Mouse (Mus musculus): ENCODE results near the gene Col4a2.

The Col4a2 gene

GRCm38 (mm10) chr8:11382059-11382810 lies 69.6 kb downstream of the Col4a2 start:
- in situ Hi-C loops (cut with MboI, MseI) = loop anchor here in 1 of 2 experiments (25.0 kb wide), 1 partner anchor 1205 kb away; no protein-coding TSS in a partner anchor

GRCm38 (mm10) chr8:11382933-11383332 lies 70.3 kb downstream of the Col4a2 start:
- in situ Hi-C loops (cut with MboI, MseI) = loop anchor here in 1 of 2 experiments (25.0 kb wide), 1 partner anchor 1204 kb away; no protein-coding TSS in a partner anchor

- in situ Hi-C loops (cut with MboI, MseI) = loop anchor here in 1 of 2 experiments (25.0 kb wide), 1 partner anchor 1204 kb away; no protein-coding TSS in a partner anchor
These were observed 70.8 kb downstream of the Col4a2 start for GRCm38 (mm10) chr8:11383379-11383778.

- in situ Hi-C loops (cut with MboI, MseI) = loop anchor here in 1 of 2 experiments (25.0 kb wide), 1 partner anchor 1202 kb away; no protein-coding TSS in a partner anchor
These were observed 72.2 kb downstream of the Col4a2 start for GRCm38 (mm10) chr8:11384841-11385240.

- in situ Hi-C loops (cut with MboI, MseI) = loop anchor here in 1 of 2 experiments (25.0 kb wide), 1 partner anchor 1202 kb away; no protein-coding TSS in a partner anchor
These were observed 72.8 kb downstream of the Col4a2 start for GRCm38 (mm10) chr8:11385272-11385905.

GRCm38 (mm10) chr8:11387282-11387681 lies 74.7 kb downstream of the Col4a2 start:
- in situ Hi-C loops (cut with MboI, MseI) = loop anchor here in 1 of 2 experiments (25.0 kb wide), 1 partner anchor 1200 kb away; no protein-coding TSS in a partner anchor

GRCm38 (mm10) chr8:11389275-11390050 lies 76.9 kb downstream of the Col4a2 start:
- in situ Hi-C loops (cut with MboI, MseI) = loop anchor here in 1 of 2 experiments (5.0 to 25.0 kb wide), 3 partner anchors 137 to 1198 kb away; no protein-coding TSS in a partner anchor

GRCm38 (mm10) chr8:11392739-11393138 lies 80.1 kb downstream of the Col4a2 start:
- in situ Hi-C loops (cut with MboI, MseI) = loop anchor here in 1 of 2 experiments (5.0 to 25.0 kb wide), 3 partner anchors 140 to 1195 kb away; no protein-coding TSS in a partner anchor

GRCm38 (mm10) chr8:11393161-11393560 lies 80.6 kb downstream of the Col4a2 start:
- in situ Hi-C loops (cut with MboI, MseI) = loop anchor here in 1 of 2 experiments (5.0 to 25.0 kb wide), 3 partner anchors 141 to 1194 kb away; no protein-coding TSS in a partner anchor

GRCm38 (mm10) chr8:11393607-11394006 lies 81.0 kb downstream of the Col4a2 start:
- in situ Hi-C loops (cut with MboI, MseI) = loop anchor here in 1 of 2 experiments (5.0 to 25.0 kb wide), 3 partner anchors 141 to 1194 kb away; no protein-coding TSS in a partner anchor

GRCm38 (mm10) chr8:11394773-11395172 lies 82.2 kb downstream of the Col4a2 start:
- in situ Hi-C loops (cut with MboI, MseI) = loop anchor here (5.0 to 25.0 kb wide), 3 partner anchors 142 to 1193 kb away; no protein-coding TSS in a partner anchor

- in situ Hi-C loops (cut with MboI, MseI) = loop anchor here (5.0 to 25.0 kb wide), 3 partner anchors 143 to 1192 kb away; no protein-coding TSS in a partner anchor
These were observed 83.0 kb downstream of the Col4a2 start for GRCm38 (mm10) chr8:11395601-11396000.

- in situ Hi-C loops (cut with MboI, MseI) = loop anchor here (5.0 to 25.0 kb wide), 3 partner anchors 144 to 1191 kb away; no protein-coding TSS in a partner anchor
These were observed 83.5 kb downstream of the Col4a2 start for GRCm38 (mm10) chr8:11396111-11396510.

GRCm38 (mm10) chr8:11397126-11397525 lies 84.5 kb downstream of the Col4a2 start:
- in situ Hi-C loops (cut with MboI, MseI) = loop anchor here (5.0 to 25.0 kb wide), 3 partner anchors 145 to 1190 kb away; no protein-coding TSS in a partner anchor

GRCm38 (mm10) chr8:11399706-11400105 lies 87.1 kb downstream of the Col4a2 start:
- in situ Hi-C loops (cut with MboI, MseI) = loop anchor here (5.0 to 25.0 kb wide), 4 partner anchors 147 to 1995 kb away; partner anchors contain the start of gene Atp4b (in 1 of the 2)

GRCm38 (mm10) chr8:11400244-11400643 lies 87.6 kb downstream of the Col4a2 start:
- in situ Hi-C loops (cut with MboI, MseI) = loop anchor here in 1 of 2 experiments (10.0 kb wide), 1 partner anchor 1995 kb away; the partner anchor contains the start of gene Atp4b

- in situ Hi-C loops (cut with MboI, MseI) = loop anchor here in 1 of 2 experiments (10.0 kb wide), 1 partner anchor 1994 kb away; the partner anchor contains the start of gene Atp4b
These were observed 88.6 kb downstream of the Col4a2 start for GRCm38 (mm10) chr8:11401183-11401582.

GRCm38 (mm10) chr8:11402220-11402619 lies 89.6 kb downstream of the Col4a2 start:
- in situ Hi-C loops (cut with MboI, MseI) = loop anchor here in 1 of 2 experiments (10.0 kb wide), 1 partner anchor 1993 kb away; the partner anchor contains the start of gene Atp4b

- in situ Hi-C loops (cut with MboI, MseI) = loop anchor here in 1 of 2 experiments (10.0 kb wide), 1 partner anchor 1991 kb away; the partner anchor contains the start of gene Atp4b
These were observed 91.2 kb downstream of the Col4a2 start for GRCm38 (mm10) chr8:11403813-11404212.

GRCm38 (mm10) chr8:11404614-11405013 lies 92.0 kb downstream of the Col4a2 start:
- in situ Hi-C loops (cut with MboI, MseI) = loop anchor here in 1 of 2 experiments (10.0 kb wide), 1 partner anchor 1990 kb away; the partner anchor contains the start of gene Atp4b

Data from T-helper 17 cell (primary cell).